Comparison of ENCODE assay signal across 8 mouse cellular contexts in the genomic region with DNA sequence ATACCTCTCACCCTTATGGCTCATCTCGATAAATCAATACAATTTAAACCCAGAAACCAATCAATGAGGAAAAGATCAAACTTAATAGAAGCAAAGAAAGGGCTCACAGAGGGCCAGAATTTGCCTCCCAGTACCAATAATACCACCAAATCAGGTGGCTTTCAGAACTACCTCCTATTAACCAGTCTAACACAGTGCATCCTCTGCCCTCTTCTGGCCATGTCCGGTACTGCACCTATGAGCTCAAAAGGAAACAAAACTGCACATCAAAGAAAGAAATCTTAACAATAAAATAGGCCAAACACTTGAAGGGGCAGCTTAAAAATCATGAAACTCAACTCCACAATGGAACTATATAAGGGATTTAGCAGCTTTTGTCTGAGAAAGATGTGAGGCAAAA. TPM values are rescaled to one million over a fixed set of nuclear protein-coding genes. Genes with fewer than 3 reads are reported as not detected.
DNase-seq lines count a peak whose midpoint lies in the region; ATAC-seq lines count a peak whose summit lies in the region.
"Not testable (repeated sequence)": the region's sequence is repeated elsewhere in the genome, so short reads cannot be mapped to it uniquely, and the experiment has no call there.

No protein-coding gene starts in this region.

- H3K9me3 ChIP-seq in forebrain, embryonic 14.5 days (replicated peaks; ENCODE audit: control insufficient read depth, low read length); midbrain, embryonic 11.5 days (ENCODE audit: control insufficient read depth, low read length): not testable (repeated sequence)

- not testable (repeated sequence) for H3K4me2 ChIP-seq in forebrain, embryonic 14.5 days (ENCODE audit: low read length); midbrain, embryonic 11.5 days

- not testable (repeated sequence) for H3K4me3 ChIP-seq in forebrain, embryonic 14.5 days (ENCODE audit: low read depth, low read length); midbrain, embryonic 11.5 days (ENCODE audit: low read depth, low read length)

- 50% methylated on average over 2 of the region's 2 CpGs for WGBS in forebrain, embryonic 14.5 days
- WGBS in midbrain, embryonic 11.5 days: 33% methylated on average over 2 of the region's 2 CpGs

- peak; percentile 67 for ATAC-seq in forebrain, embryonic 14.5 days
- 0 out of 2 replicates have a peak, but pooled peaks have one; percentile 59 for ATAC-seq in midbrain, embryonic 11.5 days (ENCODE audit: low FRiP score)

- not testable (repeated sequence) for H3K36me3 ChIP-seq in forebrain, embryonic 14.5 days (ENCODE audit: control insufficient read depth, insufficient read depth, low read length); midbrain, embryonic 11.5 days (ENCODE audit: control insufficient read depth, insufficient read depth, low read length)

- not testable (repeated sequence) for H3K27me3 ChIP-seq in forebrain, embryonic 14.5 days (replicated peaks; ENCODE audit: control insufficient read depth, insufficient read depth, low read length); midbrain, embryonic 11.5 days (ENCODE audit: control insufficient read depth, insufficient read depth, low read length)

- not testable (repeated sequence) for H3K4me1 ChIP-seq in forebrain, embryonic 14.5 days (ENCODE audit: control insufficient read depth, insufficient read depth, low read length); midbrain, embryonic 11.5 days (ENCODE audit: control insufficient read depth, insufficient read depth, low read length)

- DNase-seq in adrenal gland, postnatal 14 days: peak; percentile 70
- not testable (repeated sequence) for DNase-seq in forebrain, embryonic 14.5 days (ENCODE audit: low spot score); midbrain, embryonic 11.5 days (ENCODE audit: low spot score, missing footprints)
- peak; percentile 66 for DNase-seq in heart, adult 8-10 months (ENCODE audit: low spot score)
- peak; percentile 83 for DNase-seq in kidney, postnatal 10 days
- DNase-seq in left cerebral cortex, postnatal 25 days (ENCODE audit: low spot score in 2 of 2): peak; percentile 52 to 76
- DNase-seq in spleen, adult 12 weeks (ENCODE audit: low spot score): peak; percentile 36
- peak; percentile 54 for DNase-seq in urinary bladder, postnatal 25 days (ENCODE audit: low spot score)

- not testable (repeated sequence) for H3K27ac ChIP-seq in forebrain, embryonic 14.5 days (ENCODE audit: low read depth, low read length); midbrain, embryonic 11.5 days (ENCODE audit: low read depth, low read length)

- H3K9ac ChIP-seq in forebrain, embryonic 14.5 days (ENCODE audit: low read length); midbrain, embryonic 11.5 days (ENCODE audit: low read length): not testable (repeated sequence)

- intact Hi-C loops in left cerebral cortex, postnatal 25 days (cut with DNase I): not testable (repeated sequence)

RNA-seq across cellular contexts. Expression of a gene that starts 6.7 kb away (rescaled TPM):
- total RNA-seq in adrenal gland, postnatal 14 days (2021): 98.2 and 103 TPM in 2 replicates
- 115 and 145 TPM in 2 replicates for polyA plus RNA-seq in forebrain, embryonic 14.5 days (2014; fragmentation: Nextera tagmentation; extraction: Ambion mirVana)
- 100 to 1,000 TPM in 1 of 4 experiments, 10 to 100 TPM in 3; 67.6 to 113 (median 90.3) TPM for total RNA-seq in heart, adult 8-10 months (2022)
- 100 to 1,000 TPM; 254 to 265 TPM for total RNA-seq in left cerebral cortex, postnatal 25 days (2021)
- 74.0 and 80.3 TPM in 2 replicates for polyA plus RNA-seq in midbrain, embryonic 11.5 days (2014; fragmentation: Nextera tagmentation; extraction: Ambion mirVana)

RNA-seq across cellular contexts. Expression of a gene that starts 33.5 kb away (rescaled TPM):
- total RNA-seq in adrenal gland, postnatal 14 days (2021): 141 and 165 TPM in 2 replicates
- polyA plus RNA-seq in forebrain, embryonic 14.5 days (2014; fragmentation: Nextera tagmentation; extraction: Ambion mirVana): 145 and 165 TPM in 2 replicates
- total RNA-seq in heart, adult 8-10 months (2022): 100 to 1,000 TPM; 123 to 154 (median 145) TPM
- 100 to 1,000 TPM; 296 to 378 TPM for total RNA-seq in left cerebral cortex, postnatal 25 days (2021)
- polyA plus RNA-seq in midbrain, embryonic 11.5 days (2014; fragmentation: Nextera tagmentation; extraction: Ambion mirVana): 85.0 and 98.1 TPM in 2 replicates

RNA-seq across cellular contexts. Expression of a gene that starts 47.7 kb away (rescaled TPM):
- not detected in 2 replicates for total RNA-seq in adrenal gland, postnatal 14 days (2021)
- 0.24 and 0.25 TPM in 2 replicates for polyA plus RNA-seq in forebrain, embryonic 14.5 days (2014; fragmentation: Nextera tagmentation; extraction: Ambion mirVana)
- not detected for total RNA-seq in heart, adult 8-10 months (2022)
- total RNA-seq in left cerebral cortex, postnatal 25 days (2021): under 1 TPM; 0.25 to 0.30 TPM
- polyA plus RNA-seq in midbrain, embryonic 11.5 days (2014; fragmentation: Nextera tagmentation; extraction: Ambion mirVana): 0.27 and 0.37 TPM in 2 replicates
